Mouse (Mus musculus) heart, embryonic 12.5 days (tissue): ENCODE data around the gene Sohlh2. TPM values are rescaled to one million over a fixed set of nuclear protein-coding genes. Genes with fewer than 3 reads are reported as not detected.

Experiments
- ATAC-seq: fragments of 200-750 bp; cut with Nextera tagmentation; 2 replicates; pipeline ENCODE4 v1.8.0; 2017; ENCODE audit warnings: moderate TSS enrichment, moderate library complexity; ENCODE audit not compliant: insufficient number of reproducible peaks, low FRiP score
- H3K27ac ChIP-seq: fragments of 300-500 bp; sonication (generic); 2 replicates; pipeline ENCODE4 v1.5.1; 2016; ENCODE audit warnings: mild to moderate bottlenecking, moderate library complexity; ENCODE audit not compliant: poor library complexity, severe bottlenecking
- H3K27me3 ChIP-seq: fragments of 300-500 bp; sonication (generic); replicated peaks from 2 replicates; pipeline ENCODE4 v1.6.1; 2016; ENCODE audit warnings: mild to moderate bottlenecking, moderate library complexity
- H3K36me3 ChIP-seq: fragments of 300-500 bp; sonication (generic); 2 replicates; pipeline ENCODE4 v1.6.1; 2016; ENCODE audit warnings: mild to moderate bottlenecking, moderate library complexity
- H3K4me1 ChIP-seq: fragments of 300-500 bp; sonication (generic); replicated peaks from 2 replicates; pipeline ENCODE4 v1.6.1; 2016; ENCODE audit warnings: mild to moderate bottlenecking
- H3K4me2 ChIP-seq: fragments of 300-500 bp; sonication (generic); 2 replicates; pipeline ENCODE4 v1.6.1; 2016; ENCODE audit warnings: mild to moderate bottlenecking, moderate library complexity
- H3K4me3 ChIP-seq: fragments of 300-500 bp; sonication (generic); 2 replicates; pipeline ENCODE4 v1.5.1; 2016; ENCODE audit warnings: mild to moderate bottlenecking
- H3K9ac ChIP-seq: fragments of 300-500 bp; sonication (generic); 2 replicates; pipeline ENCODE4 v1.6.1; 2016; ENCODE audit warnings: mild to moderate bottlenecking, moderate library complexity
- H3K9me3 ChIP-seq: fragments of 300-500 bp; sonication (generic); replicated peaks from 2 replicates; pipeline ENCODE4 v1.6.1; 2016; ENCODE audit warnings: mild to moderate bottlenecking, moderate library complexity
- WGBS: fragments of 180-500 bp; shearing (Covaris S2); methylation state at CpG from one replicate; pipeline ENCODE4 v1.1.7; 2016; 5-methylcytosine and 5-hydroxymethylcytosine counted together
- polyA plus RNA-seq: library from polyadenylated mRNA; unstranded; fragments of >200 nt; fragmentation: Nextera tagmentation; extraction: Ambion mirVana; gene quantifications from 2 replicates; pipeline ENCODE4 v1.2.1, GENCODE M21; 2016

Gene Sohlh2
- polyA plus RNA-seq, 1 experiment from 2014 or later = 0.06 TPM

DNA sequence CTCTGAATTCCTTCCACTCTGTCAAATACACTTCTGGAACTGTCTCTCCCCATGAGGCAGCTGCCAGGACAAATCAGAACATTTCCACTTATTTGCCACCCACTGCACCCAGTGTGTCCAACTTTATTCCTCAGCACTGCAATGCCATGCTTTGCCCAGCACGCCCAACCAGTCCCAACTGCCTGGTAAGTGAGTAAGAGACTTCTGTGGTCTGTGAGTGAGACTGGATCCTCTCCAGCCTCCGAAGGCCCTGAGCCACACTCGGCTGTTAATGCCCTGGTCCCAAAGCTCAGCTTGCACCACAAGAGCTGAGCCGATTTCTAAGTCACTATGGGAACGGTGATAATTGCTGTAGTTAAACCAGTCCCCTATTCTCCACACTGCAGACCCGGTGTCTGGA lies 25.8 kb downstream of the Sohlh2 start:
- no peak overlapping the region for H3K9ac ChIP-seq
- 66% methylated on average over 6 of the region's 6 CpGs for WGBS
- no peak overlapping the region for H3K4me3 ChIP-seq
- H3K27ac ChIP-seq = no peak overlapping the region
- 0 out of 2 replicates have a peak, but pooled peaks cover 3% of the 10 kb centered on the region for H3K4me1 ChIP-seq
- no peaks in the 10 kb centered on the region; the same call in 1 of the 2 replicates for H3K9me3 ChIP-seq
- no peaks in the 10 kb centered on the region for H3K36me3 ChIP-seq
- ATAC-seq = no peak
- no peaks in the 10 kb centered on the region for H3K27me3 ChIP-seq
- H3K4me2 ChIP-seq = no peak overlapping the region

DNA sequence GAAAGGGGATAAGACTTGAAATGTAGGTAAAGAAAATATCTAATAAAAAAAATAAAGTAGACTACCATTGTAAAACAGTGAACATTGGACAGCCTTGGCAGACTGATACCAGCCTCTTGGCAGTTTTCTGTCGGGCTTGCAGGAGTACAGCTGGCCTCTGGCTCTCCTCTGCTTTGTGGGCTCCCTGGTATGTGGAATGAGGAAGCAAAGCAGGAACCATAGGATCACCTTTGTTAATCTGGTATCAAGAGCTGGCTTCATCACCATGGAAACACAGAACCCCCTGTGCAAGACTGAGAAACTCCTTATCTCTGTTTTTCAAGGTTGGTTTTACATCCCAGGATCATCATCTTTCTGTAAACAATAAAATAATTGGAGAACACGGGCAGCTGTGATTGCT lies 30.4 kb downstream of the Sohlh2 start:
- Histone ChIP-seq H3K27me3 (no peaks in the 10 kb centered on the region), H3K4me2 (no peak overlapping the region), H3K9me3 (no peaks in the 10 kb centered on the region), H3K36me3 (no peaks in the 10 kb centered on the region), H3K9ac (no peak overlapping the region), H3K4me3 (no peak overlapping the region), H3K27ac (no peak overlapping the region), H3K4me1 (peaks cover 11% of the 10 kb centered on the region; the same call in 1 of the 2 replicates)
- 26% methylated on average over 2 of the region's 2 CpGs for WGBS
- ATAC-seq = no peak

DNA sequence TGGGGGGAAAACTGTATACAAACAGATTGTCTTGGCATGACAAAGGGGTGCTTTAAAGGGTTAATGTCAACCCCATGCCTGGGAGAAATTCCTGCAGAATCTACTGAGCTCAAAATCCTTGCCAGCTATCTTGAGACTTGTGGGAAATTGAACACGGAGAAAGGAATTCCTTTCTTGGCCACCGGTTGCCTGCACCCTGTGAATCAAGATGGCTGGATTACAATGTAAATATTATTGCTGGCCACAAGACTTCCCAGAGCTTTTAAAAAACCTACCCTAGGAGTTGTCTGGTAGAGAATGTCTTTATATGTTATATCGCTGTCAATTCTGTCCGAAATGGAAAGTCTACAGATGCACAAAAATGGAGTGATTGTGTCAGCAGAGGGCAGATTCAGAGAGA lies 32.0 kb downstream of the Sohlh2 start:
- Histone ChIP-seq H3K27me3 (no peaks in the 10 kb centered on the region), H3K9me3 (no peaks in the 10 kb centered on the region), H3K4me1 (peaks cover 11% of the 10 kb centered on the region; the same call in 1 of the 2 replicates), H3K27ac (no peak overlapping the region), H3K36me3 (no peaks in the 10 kb centered on the region), H3K4me3 (no peak overlapping the region), H3K4me2 (no peak overlapping the region), H3K9ac (no peak overlapping the region)
- peak; percentile 29; the same call in 1 of the 2 replicates for ATAC-seq
- 28% methylated on average over 4 of the region's 4 CpGs for WGBS

DNA sequence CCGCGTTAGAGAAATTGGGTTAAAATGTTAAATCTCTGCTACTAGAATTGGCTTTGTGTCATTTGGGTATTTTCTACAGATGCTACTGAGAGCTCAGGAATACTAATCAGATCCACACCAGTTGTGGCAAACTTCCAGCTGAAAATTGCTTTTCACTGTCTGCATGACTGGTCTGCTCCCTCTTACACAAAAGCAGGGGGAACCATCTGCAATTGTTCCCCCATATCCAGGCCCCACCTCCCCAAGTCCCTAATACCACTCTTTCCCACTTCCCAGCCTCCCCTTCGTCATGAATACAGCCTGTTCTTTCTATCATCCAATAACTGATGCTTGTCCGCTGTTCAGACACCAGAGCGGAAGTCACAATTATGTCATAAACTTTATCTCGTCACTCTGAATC lies 32.6 kb downstream of the Sohlh2 start:
- no peak for ATAC-seq
- H3K27ac ChIP-seq = no peak overlapping the region

DNA sequence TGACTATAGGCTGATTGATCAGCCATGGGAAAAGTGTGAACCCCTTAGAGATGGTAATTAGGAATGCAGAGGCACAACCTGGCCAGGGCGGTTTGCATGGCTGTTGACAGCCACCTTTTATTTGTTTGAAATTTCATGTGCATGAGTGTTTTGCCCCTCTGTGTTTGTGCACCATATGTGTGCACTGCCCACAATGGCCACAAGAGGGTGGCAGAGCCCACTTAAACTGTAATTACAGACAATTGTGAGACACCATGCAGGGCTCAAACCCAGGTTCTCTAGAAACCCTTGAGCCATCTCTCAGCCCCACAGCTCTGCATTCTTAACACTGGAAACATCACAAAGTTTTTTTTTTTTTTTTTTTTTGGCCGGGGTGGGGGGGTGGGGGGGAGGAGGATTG lies 40.7 kb downstream of the Sohlh2 start:
- Histone ChIP-seq H3K4me3 (no peak overlapping the region), H3K9ac (no peak overlapping the region), H3K36me3 (no peaks in the 10 kb centered on the region), H3K4me1 (peaks cover 5% of the 10 kb centered on the region), H3K9me3 (peaks cover 9% of the 10 kb centered on the region), H3K27ac (no peak overlapping the region), H3K27me3 (peaks cover 5% of the 10 kb centered on the region; the same call in 1 of the 2 replicates), H3K4me2 (no peak overlapping the region)
- 84% methylated on average over 2 of the region's 2 CpGs for WGBS
- ATAC-seq = no peak

More for the DNA sequence above, 32.6 kb downstream of the Sohlh2 start:
- H3K27me3 ChIP-seq = no peaks in the 10 kb centered on the region
- H3K4me3 ChIP-seq = no peak overlapping the region
- H3K4me2 ChIP-seq = no peak overlapping the region
- H3K9me3 ChIP-seq = no peaks in the 10 kb centered on the region
- peaks cover 10% of the 10 kb centered on the region; the same call in 1 of the 2 replicates for H3K4me1 ChIP-seq
- no peaks in the 10 kb centered on the region for H3K36me3 ChIP-seq
- no peak overlapping the region for H3K9ac ChIP-seq
- WGBS = 77% methylated on average over 6 of the region's 6 CpGs

DNA sequence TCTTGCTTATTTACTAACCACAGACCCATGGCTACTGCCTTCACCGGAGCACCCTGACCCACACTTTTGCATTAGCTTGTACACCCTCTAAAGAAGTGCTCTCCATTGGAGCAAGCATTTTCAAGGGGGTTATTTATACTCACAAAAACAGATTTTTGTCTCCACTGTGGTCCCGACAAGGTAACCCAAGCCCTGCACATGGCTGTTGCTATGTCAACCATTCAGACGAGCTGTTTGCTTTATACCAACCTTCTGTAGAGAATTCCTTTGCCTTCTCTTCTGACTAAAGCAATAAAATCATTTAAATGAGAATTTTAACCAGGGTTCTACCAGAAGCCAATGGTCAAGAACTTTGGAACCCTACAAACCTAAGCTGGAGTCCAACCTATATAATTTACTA lies 42.0 kb downstream of the Sohlh2 start:
- H3K9me3 ChIP-seq = peaks cover 9% of the 10 kb centered on the region
- no peak overlapping the region for H3K9ac ChIP-seq
- no peak for ATAC-seq
- H3K4me2 ChIP-seq = no peak overlapping the region
- no peak overlapping the region for H3K4me3 ChIP-seq
- 78% methylated on average over 3 of the region's 3 CpGs for WGBS
- H3K36me3 ChIP-seq = no peaks in the 10 kb centered on the region
- no peak overlapping the region for H3K27ac ChIP-seq
- H3K27me3 ChIP-seq = peaks cover 5% of the 10 kb centered on the region; the same call in 1 of the 2 replicates
- peaks cover 5% of the 10 kb centered on the region for H3K4me1 ChIP-seq

DNA sequence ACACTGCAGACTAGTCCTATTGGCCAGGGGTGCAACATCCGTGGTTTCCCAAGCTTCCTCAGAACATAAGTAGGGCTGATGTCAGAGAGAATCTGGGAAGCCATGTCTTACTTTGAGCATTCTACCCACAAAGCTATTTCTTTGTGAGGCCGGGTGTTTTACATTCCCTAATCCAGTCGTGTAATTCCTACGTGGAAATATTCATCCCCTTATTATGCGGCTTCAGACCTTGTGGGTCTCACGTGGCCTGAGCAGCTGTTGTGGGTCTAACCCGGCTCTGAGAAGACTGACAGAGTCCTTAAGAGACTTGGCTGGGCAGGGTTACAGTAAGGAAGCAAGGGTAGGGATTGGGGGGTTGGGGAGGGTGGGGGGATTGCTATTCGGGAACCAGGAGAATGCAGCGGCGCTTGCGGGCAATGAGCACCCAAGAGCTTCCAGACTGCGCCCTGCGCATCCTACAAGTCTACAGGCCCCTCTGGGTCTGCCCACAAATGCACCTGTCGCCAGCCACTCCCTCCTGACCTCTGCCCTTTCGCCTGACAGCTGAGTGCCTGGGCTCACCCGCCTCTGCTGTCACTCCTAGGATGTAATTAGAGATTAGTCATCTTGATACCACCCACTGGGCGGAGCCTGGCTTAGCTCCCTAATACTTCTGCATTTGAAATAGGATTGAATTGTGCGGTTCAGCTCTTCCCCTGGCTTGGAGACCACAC lies 44.8 kb downstream of the Sohlh2 start:
- Histone ChIP-seq H3K27me3 (peaks cover 5% of the 10 kb centered on the region; the same call in 1 of the 2 replicates), H3K9me3 (peaks cover 3% of the 10 kb centered on the region; the same call in 1 of the 2 replicates), H3K4me2 (no peak overlapping the region; the same call in 1 of the 2 replicates), H3K36me3 (no peaks in the 10 kb centered on the region), H3K4me3 (no peak overlapping the region), H3K9ac (no peak overlapping the region), H3K27ac (no peak overlapping the region), H3K4me1 (peaks cover 5% of the 10 kb centered on the region)
- no peak for ATAC-seq
- 39% methylated on average over 18 of the region's 18 CpGs for whole genome bisulfite sequencing

DNA sequence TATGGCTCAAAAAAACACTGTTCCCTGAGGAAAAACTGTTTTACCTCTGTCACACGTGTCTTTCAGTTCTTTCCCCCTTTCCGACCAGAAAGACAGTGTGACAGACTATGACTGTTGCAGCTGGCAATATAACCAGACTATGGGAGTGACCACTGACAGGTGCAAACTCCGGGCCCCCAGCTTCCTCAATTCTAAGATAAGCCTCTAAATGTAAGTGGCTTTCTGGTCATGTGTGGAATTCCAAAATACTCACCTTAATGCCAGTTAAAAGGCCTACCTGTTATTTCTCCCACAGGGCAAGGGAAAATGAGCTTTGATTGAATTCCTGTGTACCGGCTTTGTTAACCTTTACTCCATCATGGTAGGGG lies 45.4 kb downstream of the Sohlh2 start:
- Histone ChIP-seq H3K36me3 (no peaks in the 10 kb centered on the region), H3K9me3 (peaks cover 3% of the 10 kb centered on the region; the same call in 1 of the 2 replicates), H3K4me3 (no peak overlapping the region), H3K27ac (no peak overlapping the region), H3K9ac (no peak overlapping the region), H3K4me2 (no peak overlapping the region; the same call in 1 of the 2 replicates), H3K27me3 (peaks cover 5% of the 10 kb centered on the region; the same call in 1 of the 2 replicates), H3K4me1 (peaks cover 5% of the 10 kb centered on the region)
- ATAC-seq = no peak
- 41% methylated on average over 4 of the region's 4 CpGs for WGBS

DNA sequence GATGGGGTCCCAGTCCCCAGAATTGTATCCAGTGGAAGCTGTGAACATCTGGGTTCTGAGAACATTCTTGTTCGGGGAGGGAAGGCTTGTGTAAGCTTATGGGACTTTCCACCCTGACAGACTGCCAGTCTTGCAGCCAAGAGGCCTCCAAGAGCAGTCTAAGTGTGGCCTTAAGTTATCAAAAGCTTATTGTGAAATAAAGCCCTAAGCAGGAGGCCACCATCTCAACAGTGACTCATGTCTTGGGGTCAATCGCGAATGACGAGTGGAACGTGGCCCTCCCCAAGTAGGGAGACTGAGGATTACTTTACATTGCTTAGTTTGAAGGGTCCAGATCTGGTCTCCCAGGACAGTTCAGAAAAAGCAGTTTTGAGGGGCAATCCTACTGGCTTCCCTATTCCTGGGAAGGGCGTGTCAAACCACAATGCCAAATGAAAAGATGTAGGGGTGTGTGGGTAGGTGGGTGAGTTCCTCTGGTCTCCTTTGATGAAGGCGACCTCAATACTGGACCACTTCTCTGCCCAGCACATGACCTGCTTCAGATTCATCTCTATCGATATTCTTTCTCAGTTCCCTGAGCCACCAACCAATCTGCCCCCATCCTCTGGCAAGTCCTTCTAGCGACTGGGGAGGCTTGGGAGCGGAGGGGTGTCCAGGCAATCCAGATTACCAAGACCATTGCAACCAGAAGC lies 60.0 kb downstream of the Sohlh2 start, which contains the start of gene Dclk1:
Gene Dclk1, plus strand, starts transcription at position 635 of the 692 bp plus-strand sequence.
- no peaks in the 10 kb centered on the region for H3K9me3 ChIP-seq
- peak within 1 kb of the TSS; percentile 63 for H3K4me3 ChIP-seq
- no peak for ATAC-seq
- H3K4me1 ChIP-seq = peaks cover 7% of the 10 kb centered on the region; the same call in 1 of the 2 replicates
- no peaks in the 10 kb centered on the region for H3K36me3 ChIP-seq
- H3K9ac ChIP-seq = peak within 1 kb of the TSS; percentile 69
- peak within 1 kb of the TSS; percentile 97 for H3K4me2 ChIP-seq
- 40% methylated on average over 10 of the region's 10 CpGs for WGBS
- H3K27ac ChIP-seq = no peak within 1 kb of the TSS
- peaks cover 25% of the 10 kb centered on the region for H3K27me3 ChIP-seq

DNA sequence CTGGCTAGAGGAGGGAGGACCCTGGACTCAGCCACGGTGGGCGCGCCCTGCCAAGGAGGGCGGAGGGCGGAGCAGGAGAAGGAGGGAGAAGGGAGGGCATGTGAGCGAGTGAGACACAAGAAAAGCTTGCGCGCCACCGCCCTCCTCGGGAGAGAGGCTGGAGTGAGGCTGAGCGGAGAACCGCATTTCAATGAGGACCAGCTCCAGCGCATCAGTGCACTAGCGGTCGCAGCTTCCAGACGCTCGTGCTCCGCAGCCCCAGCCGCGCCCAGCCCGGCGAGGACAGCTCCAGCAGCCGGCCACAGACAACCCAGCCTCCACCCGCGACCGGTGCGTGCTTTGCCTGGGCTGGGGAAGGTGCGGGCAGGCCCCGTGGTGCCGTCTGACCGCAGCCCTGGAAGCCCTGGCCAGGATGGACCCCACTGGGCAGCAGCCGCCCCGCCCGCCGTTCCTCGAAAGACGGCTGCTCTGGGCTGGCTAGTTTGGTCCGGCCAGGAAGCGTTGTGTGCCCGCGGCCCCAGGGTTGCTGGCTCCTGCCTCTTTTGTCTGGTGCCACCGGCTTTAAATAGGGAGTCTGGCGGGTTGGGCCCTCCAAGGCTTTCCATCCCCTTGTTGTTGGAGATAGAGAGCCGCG lies 60.7 kb downstream of the Sohlh2 start:
- ATAC-seq = peak; percentile 75
- no peak overlapping the region for H3K27ac ChIP-seq

DNA sequence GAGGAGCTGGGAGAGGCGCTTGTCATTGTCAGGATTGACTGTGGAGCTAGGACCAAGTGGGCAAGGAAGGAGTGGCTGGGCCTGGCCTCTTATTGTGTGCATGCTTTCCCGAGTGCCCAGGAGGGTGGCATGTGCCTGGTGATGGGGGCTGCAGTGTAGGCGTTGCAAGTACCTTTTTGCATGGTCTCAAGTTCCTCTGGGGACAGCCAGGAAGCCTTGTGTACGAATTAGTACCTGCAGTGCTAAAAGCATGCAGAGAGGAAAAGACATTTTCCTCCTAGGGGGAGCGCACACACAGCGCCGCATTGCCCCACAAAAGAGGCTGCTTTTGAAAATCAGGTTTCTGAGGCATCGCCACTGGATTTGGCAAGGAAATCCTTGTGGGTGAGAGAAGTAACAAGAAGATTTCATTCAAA lies 61.2 kb downstream of the Sohlh2 start:
- H3K9me3 ChIP-seq = no peaks in the 10 kb centered on the region
- ATAC-seq = peak; percentile 6; the same call in 1 of the 2 replicates
- WGBS = 5% methylated on average over 8 of the region's 8 CpGs

More for the DNA sequence above, 60.7 kb downstream of the Sohlh2 start:
- Histone ChIP-seq H3K4me3 (peak overlapping the region; percentile 63), H3K36me3 (no peaks in the 10 kb centered on the region), H3K9ac (peak overlapping the region; percentile 69), H3K4me2 (peak overlapping the region; percentile 97), H3K27me3 (peaks cover 27% of the 10 kb centered on the region), H3K4me1 (peaks cover 7% of the 10 kb centered on the region; the same call in 1 of the 2 replicates), H3K9me3 (no peaks in the 10 kb centered on the region)
- WGBS = under 1% methylated on average over 39 of the region's 45 CpGs

More for the DNA sequence above, 61.2 kb downstream of the Sohlh2 start:
- H3K4me2 ChIP-seq = peak overlapping the region; percentile 97
- H3K9ac ChIP-seq = peak overlapping the region; percentile 69
- H3K27ac ChIP-seq = no peak overlapping the region
- peaks cover 27% of the 10 kb centered on the region for H3K27me3 ChIP-seq
- H3K4me3 ChIP-seq = peak overlapping the region; percentile 63
- no peaks in the 10 kb centered on the region for H3K36me3 ChIP-seq
- H3K4me1 ChIP-seq = peaks cover 7% of the 10 kb centered on the region; the same call in 1 of the 2 replicates
